Comparison of ENCODE assay signal across 25 mouse cellular contexts in genomic region chr11:95726156-95726555, GRCm38 (mm10). TPM values are rescaled to one million over a fixed set of nuclear protein-coding genes. Genes with fewer than 3 reads are reported as not detected.
DNase-seq lines count a peak whose midpoint lies in the region; ATAC-seq and TF ChIP-seq lines count a peak whose summit lies in the region.
"Had no signal": no experiment of that assay in that cellular context is flagged by ENCODE, and none has a peak within 500 bp of the region (broad histone marks: within the 10 kb centered on the region; RNA-seq: fewer than 3 reads in every experiment).

No protein-coding gene starts in this region.

- intact Hi-C loops in gastrocnemius, adult 2 months (cut with DNase I) = no loop called here
- intact Hi-C loops in gastrocnemius, postnatal 14 days (cut with DNase I; ENCODE audit: low total_unique reads) = no loop called here
- intact Hi-C loops in heart, adult 2 months (cut with DNase I) = no loop called here
- intact Hi-C loops in heart, postnatal 10 days (cut with DNase I) = no loop called here

- H3K4me3 ChIP-seq in gastrocnemius, adult 2 months = no peak overlapping the region
- H3K4me3 ChIP-seq in heart, adult 2 months = no peak overlapping the region
- peak overlapping the region; percentile 6; the same call in 1 of the 2 replicates for H3K4me3 ChIP-seq in G1E (ENCODE audit: low read depth, low read length)
- H3K4me3 ChIP-seq: embryonic facial prominence, embryonic 13.5 days; embryonic facial prominence, embryonic 15.5 days; erythroblast, embryonic 14.5 days; forebrain, embryonic 10.5 days; forebrain, embryonic 12.5 days had no signal

- no peak for DNase-seq in gastrocnemius, adult 2 months
- DNase-seq in gastrocnemius, postnatal 14 days = no peak
- no peak for DNase-seq in heart, adult 2 months
- no peak for DNase-seq in heart, postnatal 10 days
- DNase-seq in G1E (ENCODE audit: low spot score) = no peak
- DNase-seq: adrenal gland, adult 2 months; adrenal gland, postnatal 10 days; adrenal gland, postnatal 25 days; B cell, adult 2 months; cerebellum, adult 11 months; cerebellum, adult 18-20 months; cerebellum, adult 8-10 months; cerebellum, adult 9-11 months; cerebellum, postnatal 14 days; cerebellum, postnatal 36 days; embryo, embryonic 11 days had no signal

- H3K27ac ChIP-seq in gastrocnemius, adult 2 months = peak overlapping the region; percentile 6; the same call in 1 of the 2 replicates
- no peak overlapping the region for H3K27ac ChIP-seq in heart, adult 2 months
- H3K27ac ChIP-seq: embryonic facial prominence, embryonic 13.5 days; embryonic facial prominence, embryonic 15.5 days; forebrain, embryonic 10.5 days; forebrain, embryonic 12.5 days had no signal

- TF ChIP-seq POLR2A in heart, adult 2 months (IDR thresholded peaks at IDR 0.05; ENCODE audit: insufficient read depth, low read depth, low read length) = no peak

- 68% methylated on average over 4 of the region's 4 CpGs for WGBS in heart, adult 2 months

- peaks cover 12% of the 10 kb centered on the region for H3K79me2 ChIP-seq in heart, adult 2 months (replicated peaks; ENCODE audit: control insufficient read depth, insufficient read depth, low read length)

- no peaks in the 10 kb centered on the region for H3K27me3 ChIP-seq in heart, adult 2 months (ENCODE audit: control insufficient read depth, insufficient read depth, low read length)
- no peaks in the 10 kb centered on the region for H3K27me3 ChIP-seq in G1E (ENCODE audit: insufficient read depth, low read length)
- H3K27me3 ChIP-seq: CH12.LX; embryonic facial prominence, embryonic 13.5 days; embryonic facial prominence, embryonic 15.5 days; forebrain, embryonic 12.5 days had no signal

- H3K9ac ChIP-seq in heart, adult 2 months (ENCODE audit: low read depth, low read length) = peak overlapping the region; percentile 24; the same call in 1 of the 2 replicates
- H3K9ac ChIP-seq: embryonic facial prominence, embryonic 13.5 days; embryonic facial prominence, embryonic 15.5 days; forebrain, embryonic 12.5 days had no signal

- ATAC-seq in G1E (ENCODE audit: extremely low read depth, insufficient number of reproducible peaks, low FRiP score, poor library complexity, severe bottlenecking) = no peak
- ATAC-seq: CD4-positive, CD25-positive, alpha-beta regulatory T cell, adult 4 months; forebrain, embryonic 14.5 days; forebrain, embryonic 16.5 days had no signal

- no peaks in the 10 kb centered on the region for H3K9me3 ChIP-seq in G1E (replicated peaks)
- H3K9me3 ChIP-seq: embryonic facial prominence, embryonic 13.5 days; embryonic facial prominence, embryonic 15.5 days; forebrain, embryonic 10.5 days; forebrain, embryonic 12.5 days had no signal

- TF ChIP-seq CTCF in gastrocnemius, adult 2 months (IDR thresholded peaks at IDR 0.05) = no peak
- TF ChIP-seq CTCF in heart, adult 2 months (IDR thresholded peaks at IDR 0.05) = no peak
- TF ChIP-seq CTCF in G1E (IDR thresholded peaks at IDR 0.05; ENCODE audit: low read depth, low read length) = no peak

- TF ChIP-seq EP300 in heart, adult 2 months (IDR thresholded peaks at IDR 0.05; ENCODE audit: insufficient read depth, low read depth, low read length) = no peak

- peaks cover 2% of the 10 kb centered on the region; the same call in 1 of the 2 replicates for H3K36me3 ChIP-seq in heart, adult 2 months (ENCODE audit: control insufficient read depth, insufficient read depth, low read length)
- H3K36me3 ChIP-seq in G1E (replicated peaks) = peaks cover 53% of the 10 kb centered on the region
- H3K36me3 ChIP-seq: embryonic facial prominence, embryonic 13.5 days; embryonic facial prominence, embryonic 15.5 days; forebrain, embryonic 12.5 days had no signal

- peaks cover 5% of the 10 kb centered on the region for H3K4me1 ChIP-seq in heart, adult 2 months (ENCODE audit: control insufficient read depth, insufficient read depth, low read length)
- peaks cover 61% of the 10 kb centered on the region for H3K4me1 ChIP-seq in G1E (ENCODE audit: insufficient read depth, low read depth, low read length)
- H3K4me1 ChIP-seq: embryonic facial prominence, embryonic 13.5 days; embryonic facial prominence, embryonic 15.5 days; forebrain, embryonic 10.5 days had no signal

RNA-seq across cellular contexts. Expression of gene B130006D01Rik, which starts 2.8 kb away (rescaled TPM):
- total RNA-seq in gastrocnemius, adult 2 months (2021) = under 1 TPM; 0.28 to 0.45 TPM
- total RNA-seq in gastrocnemius, postnatal 14 days (2021) = under 1 TPM; 0.24 to 0.25 TPM
- total RNA-seq in heart, adult 2 months (2021) = under 1 TPM; 0.26 to 0.30 TPM
- polyA plus RNA-seq in heart, adult 2 months (2012; rRNA removed) = 0.06 and 0.15 TPM in 2 replicates
- under 1 TPM; 0.47 to 0.79 TPM for total RNA-seq in heart, postnatal 10 days (2021)
- total RNA-seq in G1E (2014; fragmentation: Nextera tagmentation) (28.1 and 30.8 TPM in 2 replicates), G1E (2017) (8.5 and 9.0 TPM in 2 replicates)
- polyA plus RNA-seq in G1E (2012) = 0.02 TPM in 1 of 2 replicates, not detected in the other
- polyA plus RNA-seq: erythroblast, embryonic 14.5 days had no signal

RNA-seq across cellular contexts. Expression of gene Zfp652, which starts 13.7 kb away (rescaled TPM):
- 100 to 1,000 TPM in 1 of 2 experiments, 10 to 100 TPM in 1; 94.6 to 110 TPM for total RNA-seq in gastrocnemius, adult 2 months (2021)
- total RNA-seq in gastrocnemius, postnatal 14 days (2021) = 10 to 100 TPM; 42.0 to 43.1 TPM
- 10 to 100 TPM; 47.6 to 54.4 TPM for total RNA-seq in heart, adult 2 months (2021)
- polyA plus RNA-seq in heart, adult 2 months (2012; rRNA removed) = 16.1 and 22.3 TPM in 2 replicates
- total RNA-seq in heart, postnatal 10 days (2021) = 10 to 100 TPM; 48.9 to 52.2 TPM
- total RNA-seq in G1E (2014; fragmentation: Nextera tagmentation) (259 and 261 TPM in 2 replicates), G1E (2017) (46.4 and 57.0 TPM in 2 replicates)
- 177 and 180 TPM in 2 replicates for polyA plus RNA-seq in G1E (2012)

RNA-seq across cellular contexts. Expression of gene Phb, which starts 59.4 kb away (rescaled TPM):
- 100 to 1,000 TPM; 162 to 201 TPM for total RNA-seq in gastrocnemius, adult 2 months (2021)
- 100 to 1,000 TPM; 149 to 153 TPM for total RNA-seq in gastrocnemius, postnatal 14 days (2021)
- 100 to 1,000 TPM; 358 to 383 TPM for total RNA-seq in heart, adult 2 months (2021)
- 281 and 456 TPM in 2 replicates for polyA plus RNA-seq in heart, adult 2 months (2012; rRNA removed)
- 100 to 1,000 TPM; 337 to 343 TPM for total RNA-seq in heart, postnatal 10 days (2021)
- total RNA-seq in G1E (2014; fragmentation: Nextera tagmentation) (46.6 and 50.0 TPM in 2 replicates), G1E (2017) (111 and 115 TPM in 2 replicates)
- polyA plus RNA-seq in G1E (2012) = 35.9 and 44.0 TPM in 2 replicates

Comparison
In these comparisons a context has a peak if more than half of its experiments do, and no peak if none do; other contexts are left out.
1. RNA of gene B130006D01Rik, which starts 2.8 kb away (total RNA-seq): 8.5 to 30.8 TPM in G1E; 0.47 to 0.79 TPM in heart, postnatal 10 days, 0.28 to 0.45 TPM in gastrocnemius, adult 2 months, 0.26 to 0.30 TPM in heart, adult 2 months and 0.24 to 0.25 TPM in gastrocnemius, postnatal 14 days; every median in the first group is over 4 times any median in the second.